Mouse (Mus musculus) limb, embryonic 10.5 days (tissue): ENCODE data around the gene Nbea. TPM values are rescaled to one million over a fixed set of nuclear protein-coding genes. Genes with fewer than 3 reads are reported as not detected.
A peak's percentile ranks its signal among the peaks of the same experiment; 100 is the strongest.

Experiments used
- DNase-seq: peaks from one replicate; pipeline ENCODE4 v3.0.0-alpha.2; 2017; ENCODE audit warnings: low spot score
- H3K27ac ChIP-seq: fragments of 300-500 bp; sonication (generic); 2 replicates; pipeline ENCODE4 v1.5.1; 2016; ENCODE audit warnings: mild to moderate bottlenecking
- H3K27me3 ChIP-seq: fragments of 300-500 bp; sonication (generic); 2 replicates; pipeline ENCODE4 v1.6.1; 2016; ENCODE audit warnings: low read depth, mild to moderate bottlenecking; ENCODE audit not compliant: poor library complexity, severe bottlenecking
- H3K36me3 ChIP-seq: fragments of 300-500 bp; sonication (generic); 2 replicates; pipeline ENCODE4 v1.6.1; 2016; ENCODE audit warnings: mild to moderate bottlenecking, moderate library complexity
- H3K4me1 ChIP-seq: fragments of 300-500 bp; sonication (generic); 2 replicates; pipeline ENCODE4 v1.6.1; 2016
- H3K4me3 ChIP-seq: fragments of 300-500 bp; sonication (generic); 2 replicates; pipeline ENCODE4 v1.5.1; 2016; ENCODE audit warnings: mild to moderate bottlenecking, moderate library complexity
- H3K9me3 ChIP-seq: fragments of 300-500 bp; sonication (generic); replicated peaks from 2 replicates; pipeline ENCODE4 v1.6.1; 2016; ENCODE audit warnings: mild to moderate bottlenecking
- WGBS: fragments of 180-500 bp; shearing (Covaris S2); methylation state at CpG from one replicate; pipeline ENCODE4 v1.1.7; 2016; 5-methylcytosine and 5-hydroxymethylcytosine counted together
- polyA plus RNA-seq: library from polyadenylated mRNA; unstranded; fragments of >200 nt; fragmentation: Nextera tagmentation; extraction: Ambion mirVana; gene quantifications from 2 replicates; pipeline ENCODE4 v1.2.1, GENCODE M21; 2016

Nbea gene
- polyA plus RNA-seq, 1 experiment from 2014 or later: 19.7 TPM

DNA sequence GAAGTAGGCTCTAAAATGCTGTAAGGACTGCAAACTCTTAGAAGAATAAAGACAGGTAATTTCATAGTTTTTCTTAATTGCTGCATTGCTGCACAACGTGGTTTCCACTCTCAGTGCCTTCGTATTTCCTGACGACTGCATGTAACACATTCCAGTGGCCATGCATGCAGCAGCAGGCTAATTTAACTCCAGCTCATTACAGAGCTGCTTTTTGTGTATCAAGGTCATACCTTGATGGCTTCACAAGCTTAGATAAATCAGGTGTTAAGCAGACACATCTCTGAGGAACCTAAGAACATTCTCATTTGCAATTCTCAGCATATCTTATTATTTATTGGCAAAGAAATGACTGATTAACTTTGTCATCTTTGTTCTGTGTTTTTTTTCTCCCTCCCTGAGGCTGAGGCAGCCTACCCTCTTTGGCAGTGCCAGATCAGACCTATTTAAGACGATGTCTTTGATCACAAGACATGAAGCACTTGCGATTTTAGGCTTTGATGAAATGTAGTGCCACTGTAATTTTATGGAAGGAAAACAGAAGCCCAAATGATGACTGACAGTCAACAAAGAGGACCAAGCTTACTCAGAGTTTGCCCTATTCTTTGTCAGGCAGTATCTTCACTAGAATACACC, 368.4 kb downstream of the Nbea start:
- no peak overlapping the region for H3K4me3 ChIP-seq
- H3K36me3 ChIP-seq: no peaks in the 10 kb centered on the region
- no peaks in the 10 kb centered on the region for H3K9me3 ChIP-seq
- 42% methylated on average over 5 of the region's 5 CpGs for WGBS
- no peak overlapping the region for H3K27ac ChIP-seq
- no peaks in the 10 kb centered on the region for H3K27me3 ChIP-seq
- peaks cover 53% of the 10 kb centered on the region for H3K4me1 ChIP-seq
- DNase-seq: no peak

DNA sequence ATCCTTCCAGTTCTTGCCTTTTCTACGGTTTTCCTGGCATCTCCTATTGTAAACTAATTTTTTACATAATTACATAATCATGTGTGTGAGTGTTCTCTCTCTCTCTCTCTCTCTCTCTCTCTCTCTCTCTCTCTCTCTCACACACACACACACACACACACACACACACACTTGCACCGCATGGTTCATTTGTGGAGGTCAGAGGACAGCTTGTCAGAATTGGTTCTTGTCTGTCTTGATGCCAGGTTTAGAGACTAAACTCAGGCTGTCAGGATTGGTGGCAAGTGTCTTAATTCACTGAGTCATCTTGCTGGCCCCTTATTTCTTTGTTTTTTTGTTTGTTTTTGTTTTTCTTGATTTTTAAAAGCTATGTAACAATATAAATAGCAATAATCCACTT, 388.7 kb downstream of the Nbea start:
- no peak for DNase-seq
- Histone ChIP-seq H3K27me3 (no peaks in the 10 kb centered on the region), H3K4me3 (no peak overlapping the region)

DNA sequence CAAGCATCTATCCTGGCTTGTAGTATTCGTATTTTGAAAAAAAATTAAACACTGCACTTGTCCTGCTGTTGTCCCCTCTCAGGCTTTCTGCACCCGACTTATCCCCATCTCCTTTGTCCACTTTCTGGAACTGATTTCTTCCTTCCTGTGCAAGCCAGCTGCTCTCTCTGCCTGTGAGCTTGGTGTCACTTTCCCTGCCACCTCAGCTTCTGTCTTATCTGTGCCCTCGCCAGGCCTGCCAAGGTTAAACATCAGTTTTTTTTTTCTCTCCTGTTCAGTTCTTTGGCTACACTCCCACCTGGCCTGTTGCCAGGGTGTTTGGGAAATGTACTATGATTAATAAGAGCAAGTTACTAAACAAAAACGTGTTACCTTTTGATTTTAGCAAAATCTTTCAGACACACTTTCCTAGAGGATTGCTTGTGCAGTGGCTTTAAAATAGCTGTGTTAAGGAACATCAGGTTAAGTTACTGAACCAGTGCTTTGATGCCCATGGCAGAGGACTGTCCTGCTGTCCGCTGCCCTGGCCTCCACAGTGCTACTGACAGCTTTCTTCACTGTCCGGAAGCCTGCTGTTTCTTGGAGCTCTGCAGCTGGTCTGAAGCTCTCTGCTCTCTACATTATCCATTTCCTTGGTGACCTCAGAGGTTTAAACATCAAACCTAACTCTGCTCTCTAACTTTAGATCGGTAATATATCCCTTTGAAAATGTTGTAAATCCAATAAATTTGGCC, 389.5 kb downstream of the Nbea start:
- no peaks in the 10 kb centered on the region for H3K36me3 ChIP-seq
- H3K4me3 ChIP-seq: no peak overlapping the region
- WGBS: 67% methylated on average over 7 of the region's 7 CpGs
- H3K9me3 ChIP-seq: no peaks in the 10 kb centered on the region
- no peak for DNase-seq
- no peak overlapping the region for H3K27ac ChIP-seq
- H3K4me1 ChIP-seq: peaks cover 34% of the 10 kb centered on the region
- no peaks in the 10 kb centered on the region for H3K27me3 ChIP-seq

More for the DNA sequence above, 388.7 kb downstream of the Nbea start:
- Histone ChIP-seq H3K36me3 (no peaks in the 10 kb centered on the region), H3K4me1 (peaks cover 27% of the 10 kb centered on the region), H3K27ac (no peak overlapping the region), H3K9me3 (no peaks in the 10 kb centered on the region)
- 84% methylated on average over 2 of the region's 2 CpGs for WGBS

DNA sequence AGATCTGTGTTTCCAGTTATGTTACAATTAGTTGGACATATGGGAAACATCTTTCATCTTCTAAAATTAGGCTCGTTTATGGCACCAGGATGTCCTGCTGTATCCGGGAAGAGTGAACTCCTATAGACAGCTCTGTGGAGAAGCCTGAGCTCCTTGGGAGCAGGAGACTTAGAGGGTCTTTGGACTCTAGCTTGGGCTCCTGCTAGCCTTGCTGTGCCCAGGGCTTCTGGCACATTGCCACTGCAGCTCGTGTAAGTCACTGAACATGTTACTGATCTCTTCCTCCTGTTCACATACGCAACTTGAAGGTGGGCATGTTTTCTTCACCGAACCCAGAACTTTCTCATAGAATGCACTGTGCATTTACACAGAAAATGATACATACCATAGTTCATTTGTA, 391.2 kb downstream of the Nbea start:
- no peak overlapping the region for H3K4me3 ChIP-seq
- H3K4me1 ChIP-seq: peaks cover 28% of the 10 kb centered on the region
- no peak for DNase-seq
- no peak overlapping the region for H3K27ac ChIP-seq
- WGBS: 72% methylated on average over 5 of the region's 5 CpGs
- H3K9me3 ChIP-seq: no peaks in the 10 kb centered on the region
- H3K36me3 ChIP-seq: no peaks in the 10 kb centered on the region
- H3K27me3 ChIP-seq: no peaks in the 10 kb centered on the region

DNA sequence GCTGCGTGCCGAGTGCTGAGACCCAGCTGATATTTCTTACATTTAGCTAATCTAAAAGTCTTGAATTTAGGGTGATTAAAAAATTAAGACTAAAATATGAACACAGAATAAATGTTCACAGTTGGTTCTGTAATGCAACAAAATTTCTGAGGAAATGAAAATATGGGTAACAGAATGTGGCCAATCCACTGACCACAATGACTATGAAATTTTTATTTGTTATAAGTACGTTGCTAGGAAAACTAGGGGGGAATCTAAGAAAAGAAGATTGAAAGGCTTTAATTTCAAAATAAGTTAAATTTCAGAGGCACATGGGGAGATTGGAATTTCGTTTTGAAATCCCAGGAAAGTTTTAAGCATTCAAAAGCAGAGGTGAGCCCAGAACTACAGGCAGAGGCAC, 392.9 kb downstream of the Nbea start:
- no peak overlapping the region for H3K4me3 ChIP-seq
- H3K27ac ChIP-seq: no peak overlapping the region
- H3K36me3 ChIP-seq: no peaks in the 10 kb centered on the region
- H3K9me3 ChIP-seq: no peaks in the 10 kb centered on the region
- peaks cover 31% of the 10 kb centered on the region for H3K4me1 ChIP-seq
- peaks cover 5% of the 10 kb centered on the region; the same call in 1 of the 2 replicates for H3K27me3 ChIP-seq
- DNase-seq: no peak
- 86% methylated on average over 4 of the region's 4 CpGs for WGBS

DNA sequence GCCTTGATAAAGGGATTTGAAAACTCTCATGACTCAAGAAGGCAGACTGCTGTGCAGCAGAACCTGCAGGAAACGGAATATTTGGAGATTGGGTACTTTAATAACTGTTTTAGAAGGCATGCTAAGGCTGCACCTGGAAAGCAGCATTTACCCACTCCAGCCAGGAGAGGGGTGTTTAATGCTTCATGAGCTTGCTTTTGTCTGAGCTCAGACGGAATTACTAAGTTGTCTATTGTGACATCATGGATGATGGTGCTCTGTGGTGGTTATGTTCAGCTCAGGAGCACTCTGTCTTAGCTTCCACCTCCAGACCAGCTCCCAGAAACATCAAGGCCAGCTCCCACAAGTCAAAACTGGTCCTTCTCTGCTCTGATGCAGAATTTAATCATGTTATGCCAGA, 393.6 kb downstream of the Nbea start:
- H3K9me3 ChIP-seq: no peaks in the 10 kb centered on the region

DNA sequence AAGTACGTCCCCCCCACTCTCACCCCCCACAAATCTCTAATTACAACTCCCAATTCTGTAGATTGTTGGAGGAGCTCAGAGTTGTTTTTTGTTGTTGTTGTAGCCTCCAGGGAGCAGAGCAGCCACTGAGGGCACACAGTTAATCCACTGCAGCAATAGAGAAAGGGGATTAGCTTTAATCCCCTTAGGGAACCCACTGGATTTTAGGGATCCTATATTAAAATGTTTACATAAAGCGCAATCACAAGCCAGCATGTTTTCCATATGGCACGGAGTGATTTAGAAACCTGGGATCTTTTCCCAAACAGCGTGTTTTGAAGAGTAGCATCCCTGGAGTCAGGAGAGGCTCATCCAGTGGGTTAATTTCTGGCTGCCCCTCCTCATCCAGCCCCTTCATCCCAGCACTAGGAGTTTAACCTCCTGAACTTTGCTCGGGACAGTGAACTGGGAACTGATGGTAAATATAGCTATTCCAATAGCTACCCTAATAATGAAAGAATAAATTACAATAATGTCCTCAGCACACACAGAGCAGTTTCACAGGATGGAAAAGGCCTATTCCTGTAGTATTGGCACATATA, 394.8 kb downstream of the Nbea start:
- Histone ChIP-seq H3K36me3 (no peaks in the 10 kb centered on the region), H3K4me3 (no peak overlapping the region), H3K9me3 (no peaks in the 10 kb centered on the region), H3K27me3 (peaks cover 7% of the 10 kb centered on the region; the same call in 1 of the 2 replicates), H3K27ac (peak overlapping the region; percentile 19; the same call in 1 of the 2 replicates), H3K4me1 (peaks cover 24% of the 10 kb centered on the region)
- DNase-seq: no peak
- 7% methylated on average over 5 of the region's 5 CpGs for WGBS

More for the DNA sequence above, 393.6 kb downstream of the Nbea start:
- DNase-seq: no peak
- Histone ChIP-seq H3K4me1 (peaks cover 31% of the 10 kb centered on the region), H3K27me3 (peaks cover 7% of the 10 kb centered on the region; the same call in 1 of the 2 replicates), H3K27ac (no peak overlapping the region), H3K4me3 (no peak overlapping the region), H3K36me3 (no peaks in the 10 kb centered on the region)
- WGBS: 51% methylated on average over 2 of the region's 2 CpGs

DNA sequence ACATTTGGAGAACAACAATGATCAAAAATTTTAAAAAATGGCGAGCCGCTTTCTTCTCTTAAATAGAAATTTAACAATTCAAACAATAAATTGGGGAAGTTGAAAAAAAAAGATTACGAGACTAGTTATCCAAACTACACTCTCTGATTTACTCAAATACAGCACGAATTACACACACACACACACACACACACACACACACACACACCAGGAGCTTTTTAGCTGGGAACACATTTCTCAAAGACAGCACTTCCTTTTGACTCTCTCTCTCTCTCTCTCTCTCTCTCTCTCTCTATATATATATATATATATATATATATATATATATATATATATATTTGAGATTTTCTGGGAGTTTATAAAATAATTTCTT, 395.3 kb downstream of the Nbea start:
- H3K4me3 ChIP-seq: peak overlapping the region; percentile 67
- H3K27me3 ChIP-seq: peaks cover 7% of the 10 kb centered on the region; the same call in 1 of the 2 replicates
- 10% methylated on average over 4 of the region's 4 CpGs for WGBS
- no peak for DNase-seq
- peak overlapping the region; percentile 96 for H3K27ac ChIP-seq
- peaks cover 24% of the 10 kb centered on the region for H3K4me1 ChIP-seq
- H3K36me3 ChIP-seq: no peaks in the 10 kb centered on the region
- H3K9me3 ChIP-seq: no peaks in the 10 kb centered on the region

DNA sequence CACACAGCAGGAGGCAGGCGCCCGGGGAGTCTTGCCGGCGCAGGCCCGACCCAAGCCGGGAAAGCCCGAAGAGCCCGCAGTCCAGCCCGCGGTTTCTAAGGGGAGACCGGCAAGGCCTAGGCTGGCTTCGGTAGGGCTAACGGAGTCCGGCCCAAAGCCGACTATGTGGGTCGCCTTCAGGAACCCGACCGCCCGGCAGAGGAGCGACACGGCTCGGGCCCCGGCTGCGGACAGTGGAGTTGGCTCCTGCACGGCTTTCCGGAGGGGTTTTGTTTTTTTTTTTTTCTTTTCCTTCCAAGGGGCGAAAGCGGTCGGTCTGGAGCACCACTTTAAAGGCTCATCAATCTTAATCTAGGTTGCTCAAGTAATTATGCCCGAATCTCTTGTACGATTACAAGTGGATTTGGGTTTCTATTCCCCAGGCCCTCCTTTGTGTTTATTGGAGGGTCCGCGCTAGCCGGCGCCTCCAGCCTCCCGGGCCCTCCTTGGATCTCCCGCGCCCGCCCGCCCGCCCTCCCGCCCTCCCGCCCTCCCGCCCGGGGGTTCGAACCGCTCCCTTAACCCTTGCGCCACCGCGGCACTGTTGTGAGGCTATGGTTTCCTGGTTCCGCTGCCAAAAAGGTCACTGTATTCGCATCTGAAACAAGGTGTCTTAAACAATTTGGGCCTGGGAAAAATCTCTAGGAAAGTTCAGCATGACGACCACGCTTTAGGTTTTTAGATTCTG, 395.9 kb downstream of the Nbea start:
- H3K27ac ChIP-seq: peak overlapping the region; percentile 96
- under 1% methylated on average over 54 of the region's 54 CpGs for WGBS
- DNase-seq: peak; percentile 83
- H3K9me3 ChIP-seq: no peaks in the 10 kb centered on the region
- no peaks in the 10 kb centered on the region for H3K36me3 ChIP-seq
- H3K4me3 ChIP-seq: peak overlapping the region; percentile 67
- peaks cover 24% of the 10 kb centered on the region for H3K4me1 ChIP-seq
- H3K27me3 ChIP-seq: peaks cover 7% of the 10 kb centered on the region; the same call in 1 of the 2 replicates

DNA sequence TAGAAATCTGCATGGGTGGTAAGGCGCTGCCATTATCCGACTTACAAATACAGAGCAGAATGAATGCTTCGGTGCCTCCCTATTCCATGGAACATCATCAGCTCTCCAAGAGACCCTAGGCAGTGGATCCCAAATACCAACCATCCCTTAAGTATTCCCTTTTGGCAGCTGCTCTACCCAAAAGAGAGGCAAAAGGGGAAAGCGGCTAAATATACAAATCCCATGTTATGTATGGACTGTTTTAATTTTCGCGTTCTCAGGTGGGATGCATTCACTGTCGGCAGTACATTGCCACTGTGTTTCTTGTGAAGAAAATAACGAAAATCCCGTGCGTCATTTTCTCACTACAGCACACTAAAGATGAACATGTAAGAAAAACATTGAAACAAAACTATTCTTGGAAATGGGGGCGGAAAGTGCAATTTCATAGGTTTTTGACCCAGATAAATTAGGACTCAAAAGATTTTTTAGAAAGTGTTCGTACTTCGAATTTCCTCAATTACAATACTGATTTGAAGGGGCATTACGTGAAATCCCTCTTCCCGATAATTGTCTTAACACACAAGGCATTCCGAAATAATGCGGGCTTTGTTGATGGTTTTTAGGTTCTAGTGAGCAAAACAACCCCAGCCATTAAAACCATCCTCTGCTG, 396.5 kb downstream of the Nbea start:
- no peaks in the 10 kb centered on the region for H3K9me3 ChIP-seq
- H3K36me3 ChIP-seq: no peaks in the 10 kb centered on the region
- peak overlapping the region; percentile 67 for H3K4me3 ChIP-seq
- peaks cover 28% of the 10 kb centered on the region for H3K4me1 ChIP-seq
- peak; percentile 47 for DNase-seq
- 3% methylated on average over 17 of the region's 17 CpGs for WGBS
- H3K27ac ChIP-seq: peak overlapping the region; percentile 96
- peaks cover 11% of the 10 kb centered on the region; the same call in 1 of the 2 replicates for H3K27me3 ChIP-seq

DNA sequence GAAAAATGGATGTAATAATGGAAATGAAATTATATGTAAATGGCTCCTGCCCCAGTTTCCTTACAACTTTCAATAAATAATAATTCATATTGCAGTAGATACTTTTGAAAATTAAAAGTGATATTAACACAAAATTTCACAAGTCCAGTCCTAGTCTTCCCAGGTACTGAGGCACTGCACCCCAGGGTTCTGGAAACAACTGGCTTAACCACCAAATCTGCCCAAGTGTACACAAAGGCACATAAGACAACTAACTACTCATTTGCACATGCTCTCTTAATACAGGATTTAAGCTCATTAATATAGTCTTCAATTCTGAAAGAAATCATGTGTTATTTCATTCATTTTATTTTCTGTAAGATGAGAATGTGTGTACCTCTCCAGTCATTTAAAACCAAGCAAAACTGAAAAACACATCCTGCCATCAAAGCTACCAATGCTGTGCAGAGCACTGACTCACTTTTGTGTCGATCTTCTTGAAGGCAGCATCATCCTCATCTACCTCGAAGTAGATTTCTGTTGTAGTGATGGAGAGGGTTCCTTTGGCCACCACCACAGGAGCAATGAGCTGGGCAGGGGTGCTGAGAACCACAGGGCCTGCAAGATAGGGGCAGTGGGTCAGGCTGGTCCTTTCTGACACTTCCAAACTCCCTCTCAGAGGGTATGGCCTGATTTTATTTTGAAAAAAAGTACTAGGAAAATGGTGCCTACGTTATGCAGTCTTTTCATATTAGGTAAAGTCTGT, 397.3 kb downstream of the Nbea start:
- H3K27me3 ChIP-seq: peaks cover 19% of the 10 kb centered on the region
- no peaks in the 10 kb centered on the region for H3K9me3 ChIP-seq
- WGBS: 9% methylated on average over 3 of the region's 3 CpGs
- peaks cover 36% of the 10 kb centered on the region for H3K4me1 ChIP-seq
- DNase-seq: no peak
- H3K36me3 ChIP-seq: no peaks in the 10 kb centered on the region
- H3K4me3 ChIP-seq: peak overlapping the region; percentile 67
- peak overlapping the region; percentile 96 for H3K27ac ChIP-seq
